Mouse (Mus musculus) retina, embryonic 14.5 days (tissue): ENCODE measurements around the gene Robo1.

Experiments
- DNase-seq: peaks from one replicate; pipeline ENCODE4 v3.0.0-alpha.2; 2015; ENCODE audit warnings: low spot score

Gene Robo1

DNA sequence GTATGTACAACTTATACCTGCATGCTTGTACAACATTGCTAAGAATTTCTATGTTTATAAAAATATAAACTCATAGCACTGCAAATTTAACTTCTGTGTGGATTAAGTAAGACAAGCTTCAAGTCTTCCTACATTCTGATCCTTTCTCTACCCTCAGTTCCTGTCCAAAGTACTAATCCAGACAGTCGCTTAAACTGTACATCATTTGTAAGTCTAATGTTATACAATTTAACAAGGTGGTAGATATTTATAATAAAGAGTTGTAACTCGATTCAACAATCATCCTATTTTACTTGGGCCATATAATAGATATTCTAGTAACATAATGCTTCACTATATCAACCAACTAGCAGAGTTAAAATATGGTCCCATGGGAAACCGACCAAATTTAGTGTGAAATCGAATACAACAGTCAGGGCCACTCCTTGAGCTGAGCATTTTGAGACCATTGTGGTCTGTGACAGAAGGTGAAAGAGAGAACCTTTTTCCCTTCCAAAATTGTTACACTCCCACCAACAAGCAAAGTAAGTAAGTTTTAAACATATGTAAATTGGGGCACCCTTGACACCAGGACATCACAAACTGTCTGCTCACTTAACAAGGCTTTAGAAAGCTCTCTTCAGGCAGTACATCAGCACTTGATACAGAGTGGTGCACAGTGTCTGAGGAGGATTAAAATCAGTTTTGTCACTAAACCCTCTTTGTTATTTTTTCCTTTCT is 295.5 kb downstream of the Robo1 start:
- DNase-seq, result no peak

- peak; percentile 87 for DNase-seq
Observed at GRCm38 (mm10) chr16:72605066-72605465, 297.0 kb downstream of the Robo1 start.

- DNase-seq, result no peak
Observed at GRCm38 (mm10) chr16:72610661-72611112, 302.6 kb downstream of the Robo1 start.

GRCm38 (mm10) chr16:72614898-72615297 is 306.8 kb downstream of the Robo1 start:
- DNase-seq, result peak; percentile 71

DNA sequence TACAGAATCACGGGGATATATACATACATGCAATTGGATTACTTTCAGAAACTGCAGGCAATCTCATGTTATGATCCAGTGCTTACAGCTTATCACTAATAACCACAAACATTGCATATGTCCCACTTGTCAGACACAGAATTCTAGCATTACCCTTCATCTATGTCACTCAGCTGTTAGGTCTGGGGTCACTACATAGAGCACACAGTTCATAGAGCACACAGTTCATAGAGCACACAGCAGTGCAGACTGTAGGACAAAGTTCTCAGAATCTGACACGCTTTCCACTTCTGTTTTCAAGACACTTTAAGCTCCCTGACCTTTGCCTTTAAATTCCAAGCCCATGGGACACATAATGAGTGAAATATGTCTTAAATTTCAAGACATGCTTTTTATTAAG is 307.3 kb downstream of the Robo1 start:
- no peak for DNase-seq

DNA sequence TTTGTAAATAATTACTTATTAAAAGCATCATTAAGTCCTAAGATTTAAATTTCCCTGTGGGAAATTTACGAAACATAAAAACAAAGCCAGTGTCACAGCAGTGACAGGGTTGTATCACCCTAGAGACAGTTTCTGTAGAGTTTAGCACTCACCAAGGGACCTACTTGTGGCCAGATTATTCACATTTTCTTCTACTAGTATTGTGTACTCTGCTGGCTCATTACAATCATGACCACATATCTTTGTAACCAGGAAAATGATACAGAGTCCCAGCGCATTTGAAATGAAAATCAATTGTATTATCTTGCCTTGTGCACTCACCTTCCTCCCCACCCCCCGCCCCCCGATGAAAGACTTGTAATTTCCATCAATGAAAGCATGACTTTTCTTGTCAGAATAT is 314.3 kb downstream of the Robo1 start:
- no peak for DNase-seq

- DNase-seq, result no peak
Observed at GRCm38 (mm10) chr16:72622868-72623267, 314.8 kb downstream of the Robo1 start.

DNA sequence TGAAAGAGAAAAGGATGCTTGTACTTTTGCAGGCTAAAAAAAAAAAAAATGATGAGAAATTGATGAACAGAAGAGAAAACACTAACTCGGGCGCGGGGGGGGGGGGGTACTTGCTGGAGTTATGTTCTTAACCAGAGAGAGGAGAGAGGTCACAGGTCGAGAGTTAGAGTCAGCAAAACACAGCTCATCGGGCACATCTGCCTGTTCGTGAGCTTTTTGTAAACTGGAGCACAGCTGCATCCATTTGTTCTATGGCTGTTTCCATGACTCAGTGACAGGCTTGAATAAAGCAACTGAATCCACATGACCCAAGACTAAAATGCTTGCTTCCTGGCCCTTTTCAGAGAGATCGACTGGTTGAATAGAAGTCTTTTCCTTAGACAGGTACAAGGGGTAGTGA is 325.7 kb downstream of the Robo1 start:
- DNase-seq, result no peak

DNA sequence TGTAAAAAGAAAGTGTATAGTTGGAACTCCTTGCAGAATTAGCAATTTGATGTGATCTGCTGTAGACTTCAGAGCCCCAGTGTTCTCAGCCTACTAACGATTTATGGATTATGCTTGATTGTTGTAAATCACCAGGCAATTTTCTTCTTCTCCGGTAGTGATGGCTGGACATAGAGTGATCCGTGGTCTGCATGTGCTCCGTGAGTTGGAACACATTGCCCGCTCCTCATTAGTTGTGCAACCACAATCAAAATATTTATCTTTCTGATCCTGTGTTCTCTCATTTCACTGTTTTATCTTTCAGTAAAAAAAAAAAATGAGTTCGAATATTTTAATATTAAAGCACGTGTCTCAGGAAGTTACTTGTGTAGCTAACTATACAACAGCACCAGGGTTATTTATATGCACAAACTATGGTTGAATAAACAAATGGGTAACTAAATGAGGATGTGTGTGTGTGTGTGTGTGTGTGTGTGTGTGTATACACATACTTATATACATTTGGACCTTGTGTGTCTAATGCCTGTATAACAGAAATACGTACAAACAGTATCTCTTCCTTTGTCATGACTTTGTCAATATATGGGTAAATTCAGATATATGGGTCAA is 331.3 kb downstream of the Robo1 start:
- DNase-seq, result no peak

DNA sequence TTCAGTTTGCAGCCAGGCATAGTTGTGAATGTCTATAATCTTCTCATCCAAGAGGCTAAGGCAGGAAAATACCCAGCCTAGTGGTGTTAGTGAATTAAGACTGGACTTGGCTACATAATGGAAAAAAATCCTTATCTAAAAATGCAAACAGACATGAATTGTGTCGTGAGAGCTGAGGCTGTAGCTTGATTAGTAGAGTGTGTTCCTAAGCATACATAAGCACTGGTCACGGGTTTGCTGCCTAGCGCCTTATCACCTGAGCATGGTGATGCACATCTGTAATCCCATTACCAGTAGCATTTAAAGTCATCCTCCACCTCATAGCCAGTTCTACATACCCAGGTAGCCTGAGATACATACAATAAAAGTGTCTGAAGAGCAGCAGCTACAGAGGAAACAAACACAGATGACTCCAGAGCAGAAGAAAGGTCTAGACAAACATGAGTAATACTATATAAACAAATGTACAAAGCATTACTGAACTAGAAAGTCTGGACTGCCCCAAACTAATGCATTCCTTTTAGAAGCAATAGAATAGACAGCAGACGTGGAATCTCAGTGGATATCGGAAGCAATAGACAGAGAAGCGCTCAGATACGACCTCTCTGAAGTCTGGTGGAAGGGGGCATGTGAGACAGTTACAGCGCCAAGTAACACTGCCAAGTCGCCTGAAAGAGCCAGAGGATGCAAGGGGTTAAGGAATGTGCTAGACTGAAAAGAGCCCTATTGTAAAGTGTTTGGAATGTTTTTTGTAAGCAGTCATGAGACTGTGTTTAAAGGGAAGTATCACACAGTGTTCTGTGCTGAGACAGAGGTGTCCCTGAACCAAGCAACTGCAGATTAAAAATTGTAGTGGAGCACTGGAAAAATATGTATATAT is 333.1 kb downstream of the Robo1 start:
- no peak for DNase-seq

GRCm38 (mm10) chr16:72645890-72646289 is 337.8 kb downstream of the Robo1 start:
- DNase-seq, result no peak

- DNase-seq, result peak; percentile 79
Observed at GRCm38 (mm10) chr16:72649314-72649713, 341.2 kb downstream of the Robo1 start.

DNA sequence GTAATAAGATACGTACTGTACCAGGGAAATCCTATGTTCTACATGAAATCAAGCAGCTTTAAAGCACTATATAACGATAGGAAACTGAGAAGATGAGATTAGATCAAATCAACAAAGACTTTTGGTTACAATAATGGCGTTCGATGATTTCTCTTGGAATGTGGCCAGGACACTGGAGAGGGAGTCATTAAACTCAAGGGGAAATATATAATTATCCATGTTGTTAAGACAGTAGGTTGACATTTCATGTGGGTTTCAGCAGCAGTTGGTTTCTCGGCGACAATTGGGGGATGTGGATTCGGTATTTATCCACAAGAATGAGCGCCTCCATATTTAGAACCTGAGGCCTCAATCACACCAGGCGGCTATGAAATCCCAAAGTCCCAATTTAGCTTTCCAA is 347.3 kb downstream of the Robo1 start:
- no peak for DNase-seq

DNA sequence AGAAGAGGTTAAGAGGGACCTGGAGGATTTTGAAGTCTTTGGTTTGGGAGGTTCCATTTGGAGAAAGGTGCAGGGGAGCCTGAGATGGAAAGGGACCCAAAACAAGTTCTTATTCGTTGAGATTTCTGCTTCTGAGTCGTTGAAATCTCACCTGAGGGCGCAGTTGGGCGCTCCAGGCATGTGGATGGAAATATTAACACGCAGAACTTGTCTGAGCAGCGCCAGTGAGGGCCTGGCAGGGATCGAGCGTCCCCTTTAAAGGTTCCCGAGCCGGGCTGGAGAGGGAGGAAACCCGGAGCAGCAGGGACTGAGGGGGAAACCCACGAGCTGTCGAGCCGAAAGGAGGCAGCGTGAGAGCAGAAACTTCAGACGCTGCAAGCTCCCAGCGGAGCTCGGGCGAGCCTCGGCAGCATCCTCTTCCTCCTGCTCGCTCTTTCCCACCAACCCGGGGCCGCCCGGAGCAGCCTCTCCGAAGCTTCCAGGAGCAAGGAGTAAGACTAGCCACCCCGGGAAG is 354.8 kb downstream of the Robo1 start:
- DNase-seq, result peak; percentile 86

DNA sequence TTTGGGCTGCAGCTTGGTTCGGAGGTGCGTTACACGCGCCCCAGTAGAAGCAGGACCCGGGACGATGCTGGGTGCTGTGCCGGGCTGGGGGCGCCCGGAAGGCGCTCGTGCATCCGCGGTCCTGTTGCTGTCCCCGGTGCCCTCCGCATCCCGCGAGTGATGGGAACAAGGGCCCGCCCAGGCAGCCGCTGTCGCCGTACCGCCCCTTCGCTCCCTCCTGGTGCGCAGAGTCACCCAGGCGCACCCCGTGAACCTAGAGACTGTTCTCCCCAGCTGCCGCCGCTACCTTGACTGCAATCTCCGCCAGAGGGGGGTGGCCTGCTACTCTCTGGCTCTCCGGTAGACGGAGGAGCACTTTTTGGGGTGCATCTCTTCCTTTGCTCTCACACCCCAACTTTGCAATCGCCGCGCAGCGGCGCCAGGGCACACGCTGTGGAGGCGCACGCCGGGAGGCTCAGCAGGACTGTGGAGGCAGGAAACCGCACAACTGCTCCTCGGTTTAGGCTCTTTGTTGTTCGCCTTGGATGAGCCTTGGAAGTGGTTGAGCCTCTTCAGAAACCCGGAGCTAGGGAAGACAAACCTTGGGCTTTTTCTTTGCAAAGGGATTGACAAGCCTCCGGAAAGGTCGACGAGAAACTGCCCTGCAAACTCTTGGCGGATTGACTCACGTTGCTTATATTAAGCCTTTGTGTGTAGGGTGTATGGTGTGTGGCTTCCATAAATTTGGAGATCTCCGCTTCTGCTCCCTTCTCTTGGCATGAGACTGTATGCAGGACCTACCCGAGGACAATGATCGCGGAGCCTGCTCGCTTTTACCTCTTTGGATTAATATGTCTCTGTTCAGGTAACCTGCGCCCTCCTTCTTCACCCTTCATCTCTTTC is 355.5 kb downstream of the Robo1 start:
- DNase-seq, result peak; percentile 58

DNA sequence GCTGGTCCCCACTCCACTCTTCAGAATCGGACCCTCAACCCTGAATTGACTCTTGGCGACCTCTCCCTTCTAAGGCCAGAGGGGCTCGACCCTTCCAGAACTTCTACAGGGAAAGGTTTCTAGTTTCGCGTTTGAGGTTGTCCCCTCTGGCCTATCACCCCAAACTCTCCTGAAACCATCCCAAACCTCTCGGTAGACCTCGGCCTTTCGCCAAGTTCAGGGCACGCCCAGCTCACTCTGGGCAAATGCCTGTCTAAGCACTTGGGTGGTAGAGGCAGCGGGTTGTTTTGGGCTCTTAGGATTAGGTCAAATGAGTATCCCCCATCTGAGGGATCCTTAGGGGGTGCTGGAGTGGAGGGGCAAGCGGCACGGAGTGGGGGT is 356.1 kb downstream of the Robo1 start:
- no peak for DNase-seq

- peak; percentile 24 for DNase-seq
Observed at GRCm38 (mm10) chr16:72664806-72665205, 356.7 kb downstream of the Robo1 start.

DNA sequence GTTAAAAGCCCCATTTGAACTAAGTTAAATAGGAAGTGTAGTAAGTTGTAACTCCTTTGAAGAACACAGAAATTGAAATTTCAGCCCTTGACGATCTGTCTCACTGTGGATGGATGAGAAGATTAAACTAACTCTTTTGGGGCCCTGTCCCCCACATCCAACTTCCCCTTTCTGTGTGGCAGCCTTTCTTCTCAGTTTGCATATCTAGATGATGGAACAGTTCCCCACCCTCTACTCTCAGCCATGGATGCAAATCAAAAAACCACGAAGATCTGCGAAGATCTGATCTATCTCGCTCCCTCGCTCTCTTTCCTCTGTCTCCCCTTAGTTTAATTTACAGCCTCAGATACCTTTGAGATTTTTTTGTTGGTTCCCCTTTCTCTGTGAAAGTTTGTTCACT is 357.3 kb downstream of the Robo1 start:
- DNase-seq, result no peak

DNA sequence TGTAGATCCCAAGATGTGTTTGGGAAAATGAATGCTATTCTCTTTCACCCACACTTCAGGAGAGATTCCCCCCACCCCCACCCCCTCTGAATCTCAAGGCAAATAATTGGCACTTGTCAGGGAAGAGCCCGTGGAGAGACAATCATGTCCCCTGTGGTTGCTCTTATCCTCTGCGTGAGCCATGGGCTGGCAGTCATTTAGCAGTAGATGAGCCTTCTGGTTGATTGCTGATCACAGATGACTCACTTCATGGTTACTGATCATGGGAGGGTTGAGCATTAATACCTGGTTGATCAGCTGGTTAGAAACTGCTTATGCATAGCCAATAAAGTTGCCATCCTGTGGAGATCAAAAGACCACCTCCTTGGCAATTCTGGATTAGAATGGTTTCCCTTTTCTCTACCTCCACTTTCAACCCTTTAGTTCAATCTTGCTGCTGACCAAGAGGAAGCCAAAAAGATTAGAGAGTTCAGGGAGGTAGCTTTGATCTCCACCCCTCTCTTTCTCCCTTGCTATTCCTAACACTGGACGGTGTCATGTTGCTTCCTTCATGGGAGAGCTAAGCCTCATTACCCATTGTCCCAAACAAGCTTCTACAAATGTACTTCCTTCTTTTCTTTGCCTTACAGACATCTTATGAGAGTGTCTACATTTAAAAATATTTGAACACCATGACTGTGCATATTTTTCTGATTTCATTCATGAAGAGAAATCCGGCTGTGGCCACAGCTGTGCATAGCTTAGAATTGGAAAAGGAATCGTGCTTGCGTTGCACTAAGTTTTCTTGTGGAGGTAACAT is 362.3 kb downstream of the Robo1 start:
- no peak for DNase-seq

- no peak for DNase-seq
Observed at GRCm38 (mm10) chr16:72677234-72677633, 369.1 kb downstream of the Robo1 start.

- DNase-seq, result no peak
Observed at GRCm38 (mm10) chr16:72678450-72678849, 370.3 kb downstream of the Robo1 start.
